Mouse (Mus musculus): ENCODE results near the gene Klhdc7b. TPM values are rescaled to one million over a fixed set of nuclear protein-coding genes. Genes with fewer than 3 reads are reported as not detected.

The Klhdc7b gene
- polyA plus RNA-seq (2014; fragmentation: Illumina TruSeq; extraction: RNeasy Lipid Tissue Mini Kit (QIAGEN cat#74804)): not detected

DNA sequence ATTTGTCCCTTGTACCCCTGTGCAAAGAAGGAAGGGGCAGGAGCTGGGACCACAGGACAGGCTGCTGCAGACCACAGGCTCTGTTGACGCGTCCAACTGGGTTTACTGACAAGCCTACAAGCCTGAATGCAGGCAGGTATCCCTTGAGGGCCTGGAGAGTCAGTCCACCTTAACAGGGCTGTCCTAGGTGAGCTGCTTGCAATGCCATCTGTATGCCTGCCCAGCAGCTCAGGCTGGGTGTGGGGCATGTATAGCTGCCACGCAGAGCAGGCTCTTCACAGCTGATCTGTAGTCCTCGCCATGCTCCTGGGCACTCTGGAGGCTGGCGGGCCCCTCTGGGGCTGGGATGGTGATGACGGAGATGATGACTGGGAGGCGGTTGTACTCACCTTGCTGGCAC lies at the start of gene Klhdc7b:
Gene Klhdc7b, plus strand, starts transcription at position 301 of the 400 bp plus-strand sequence.

GRCm38 (mm10) chr15:89355241-89356187 lies 29.2 kb upstream of the Klhdc7b start, which contains the start of the genes Lmf2 and Ncaph2:
Gene Lmf2 (minus strand): TSS chr15:89355659.
Gene Ncaph2 (plus strand): TSS chr15:89355719.

GRCm38 (mm10) chr15:89373762-89374248 lies 10.9 kb upstream of the Klhdc7b start, which contains the start of gene Sco2:
Gene Sco2 (minus strand): TSS chr15:89373846.

DNA sequence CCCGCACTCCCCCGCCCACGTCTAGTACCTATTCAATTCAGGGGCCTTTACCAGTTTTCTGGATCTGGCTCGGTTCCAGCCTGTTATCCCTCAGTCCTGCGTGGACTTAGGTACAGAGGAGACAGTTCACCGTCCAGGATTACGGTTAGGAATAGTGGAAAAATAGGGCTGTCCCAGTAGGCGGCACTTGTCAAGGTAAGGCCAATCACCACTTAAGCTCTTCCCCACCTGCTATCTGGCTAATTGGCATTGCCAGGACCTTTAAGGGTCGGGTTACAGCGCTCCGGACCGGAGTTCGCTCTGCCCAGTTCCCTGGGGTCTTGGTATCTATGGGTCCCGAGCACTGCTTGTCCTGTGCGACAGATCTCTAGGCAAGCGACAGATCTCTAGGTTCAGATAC lies 7.8 kb upstream of the Klhdc7b start, which contains the start of gene Tymp:
Gene Tymp, minus strand, starts transcription at position 83 of the 400 bp plus-strand sequence.

GRCm38 (mm10) chr15:89378831-89379401 lies 5.8 kb upstream of the Klhdc7b start, which contains the start of gene Odf3b:
Gene Odf3b (minus strand): TSS chr15:89379282.

GRCm38 (mm10) chr15:89410118-89410517 lies 25.4 kb downstream of the Klhdc7b start, which contains the start of gene Syce3:
Gene Syce3 (minus strand): TSS chr15:89410503.

GRCm38 (mm10) chr15:89425711-89426121 lies 41.0 kb downstream of the Klhdc7b start, which contains the start of gene Cpt1b:
Gene Cpt1b (minus strand): TSS chr15:89425863.

DNA sequence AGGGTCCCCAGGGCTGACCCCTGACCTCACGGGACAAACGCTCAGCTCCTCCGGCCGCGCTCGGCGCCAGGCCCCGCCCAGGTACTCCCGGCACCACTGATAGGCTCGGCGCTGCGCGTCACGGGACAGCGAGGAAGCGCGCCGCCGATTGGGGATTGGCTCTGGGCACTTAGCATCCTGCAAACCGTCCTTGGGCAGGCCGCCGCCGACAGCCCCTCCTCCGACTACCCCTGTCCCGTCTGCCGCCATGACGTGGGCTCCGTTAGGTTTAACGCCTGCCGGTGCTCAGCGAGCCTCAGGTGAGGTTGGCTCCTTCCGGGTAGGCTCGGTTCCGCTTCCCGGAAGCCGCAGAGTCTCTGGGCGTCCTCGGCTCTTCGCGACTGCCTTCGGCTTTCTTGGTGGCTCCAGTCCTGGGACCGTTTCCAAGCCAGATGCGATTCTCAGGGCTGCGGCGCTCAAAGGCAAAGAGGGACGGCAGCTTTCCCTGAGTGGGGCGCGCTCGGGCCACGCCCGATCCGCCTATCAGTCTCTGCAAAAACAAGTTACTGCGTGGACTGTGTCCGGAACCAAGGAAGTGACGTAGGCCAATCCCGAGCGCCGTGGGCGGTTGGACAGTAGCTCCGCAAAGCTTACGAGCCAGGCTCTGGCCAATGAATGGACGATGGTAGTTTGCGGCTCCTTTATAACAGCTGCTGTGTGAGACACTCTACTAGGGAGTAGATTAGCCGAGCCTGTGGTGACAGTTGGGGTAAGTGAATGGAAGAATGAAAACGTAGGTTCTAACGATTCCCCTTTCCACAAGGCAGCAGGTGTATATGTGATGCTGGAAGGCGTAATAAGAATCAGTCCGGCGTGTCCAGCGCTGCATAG lies 44.9 kb downstream of the Klhdc7b start, which contains the start of the genes C730034F03Rik, Gm44502 and Chkb:
Gene C730034F03Rik, plus strand, starts transcription at position 238 of the 870 bp plus-strand sequence.
Gene Gm44502, minus strand, starts transcription at position 345 of the 870 bp plus-strand sequence.
Gene Chkb, minus strand, starts transcription at position 557 of the 870 bp plus-strand sequence.

Other genes starting within 250 kb of the Klhdc7b start
- gene Mapk12, start 244.2 kb upstream of the Klhdc7b start, polyA plus RNA-seq (2014; fragmentation: Illumina TruSeq; extraction: RNeasy Lipid Tissue Mini Kit (QIAGEN cat#74804)): not detected
- not detected for gene Mapk11, start 235.3 kb upstream of the Klhdc7b start, polyA plus RNA-seq (2014; fragmentation: Illumina TruSeq; extraction: RNeasy Lipid Tissue Mini Kit (QIAGEN cat#74804))
- gene Plxnb2, start 204.1 kb upstream of the Klhdc7b start, polyA plus RNA-seq (2014; fragmentation: Illumina TruSeq; extraction: RNeasy Lipid Tissue Mini Kit (QIAGEN cat#74804)): 6.7 TPM
- gene Dennd6b, start 188.4 kb upstream of the Klhdc7b start, polyA plus RNA-seq (2014; fragmentation: Illumina TruSeq; extraction: RNeasy Lipid Tissue Mini Kit (QIAGEN cat#74804)): 0.17 TPM
- 5.9 TPM for gene Ppp6r2, start 173.4 kb upstream of the Klhdc7b start, polyA plus RNA-seq (2014; fragmentation: Illumina TruSeq; extraction: RNeasy Lipid Tissue Mini Kit (QIAGEN cat#74804))
- 1.5 TPM for gene Sbf1, start 69.6 kb upstream of the Klhdc7b start, polyA plus RNA-seq (2014; fragmentation: Illumina TruSeq; extraction: RNeasy Lipid Tissue Mini Kit (QIAGEN cat#74804))
- not detected for gene Adm2, start 62.2 kb upstream of the Klhdc7b start, polyA plus RNA-seq (2014; fragmentation: Illumina TruSeq; extraction: RNeasy Lipid Tissue Mini Kit (QIAGEN cat#74804))
- gene Miox, start 50.5 kb upstream of the Klhdc7b start, polyA plus RNA-seq (2014; fragmentation: Illumina TruSeq; extraction: RNeasy Lipid Tissue Mini Kit (QIAGEN cat#74804)): not detected
- 0.86 TPM for gene Lmf2, start 29.3 kb upstream of the Klhdc7b start, polyA plus RNA-seq (2014; fragmentation: Illumina TruSeq; extraction: RNeasy Lipid Tissue Mini Kit (QIAGEN cat#74804))
- 12.9 TPM for gene Ncaph2, start 29.2 kb upstream of the Klhdc7b start, polyA plus RNA-seq (2014; fragmentation: Illumina TruSeq; extraction: RNeasy Lipid Tissue Mini Kit (QIAGEN cat#74804))
- gene Sco2, start 11.1 kb upstream of the Klhdc7b start, polyA plus RNA-seq (2014; fragmentation: Illumina TruSeq; extraction: RNeasy Lipid Tissue Mini Kit (QIAGEN cat#74804)): not detected
- gene Tymp, start 7.9 kb upstream of the Klhdc7b start, polyA plus RNA-seq (2014; fragmentation: Illumina TruSeq; extraction: RNeasy Lipid Tissue Mini Kit (QIAGEN cat#74804)): not detected
- not detected for gene Odf3b, start 5.6 kb upstream of the Klhdc7b start, polyA plus RNA-seq (2014; fragmentation: Illumina TruSeq; extraction: RNeasy Lipid Tissue Mini Kit (QIAGEN cat#74804))
- not detected for gene Syce3, start 25.6 kb downstream of the Klhdc7b start, polyA plus RNA-seq (2014; fragmentation: Illumina TruSeq; extraction: RNeasy Lipid Tissue Mini Kit (QIAGEN cat#74804))
- not detected for gene Cpt1b, start 40.9 kb downstream of the Klhdc7b start, polyA plus RNA-seq (2014; fragmentation: Illumina TruSeq; extraction: RNeasy Lipid Tissue Mini Kit (QIAGEN cat#74804))
- gene C730034F03Rik, start 44.7 kb downstream of the Klhdc7b start, polyA plus RNA-seq (2014; fragmentation: Illumina TruSeq; extraction: RNeasy Lipid Tissue Mini Kit (QIAGEN cat#74804)): 0.48 TPM
- not detected for gene Gm44502, start 44.8 kb downstream of the Klhdc7b start, polyA plus RNA-seq (2014; fragmentation: Illumina TruSeq; extraction: RNeasy Lipid Tissue Mini Kit (QIAGEN cat#74804))
- gene Chkb, start 45.0 kb downstream of the Klhdc7b start, polyA plus RNA-seq (2014; fragmentation: Illumina TruSeq; extraction: RNeasy Lipid Tissue Mini Kit (QIAGEN cat#74804)): 19.3 TPM
- gene Mapk8ip2, start 69.0 kb downstream of the Klhdc7b start, polyA plus RNA-seq (2014; fragmentation: Illumina TruSeq; extraction: RNeasy Lipid Tissue Mini Kit (QIAGEN cat#74804)): 0.20 TPM
- gene Arsa, start 92.5 kb downstream of the Klhdc7b start, polyA plus RNA-seq (2014; fragmentation: Illumina TruSeq; extraction: RNeasy Lipid Tissue Mini Kit (QIAGEN cat#74804)): 1.9 TPM
- 1.00 TPM for gene Shank3, start 114.7 kb downstream of the Klhdc7b start, polyA plus RNA-seq (2014; fragmentation: Illumina TruSeq; extraction: RNeasy Lipid Tissue Mini Kit (QIAGEN cat#74804))
- not detected for gene Acr, start 183.4 kb downstream of the Klhdc7b start, polyA plus RNA-seq (2014; fragmentation: Illumina TruSeq; extraction: RNeasy Lipid Tissue Mini Kit (QIAGEN cat#74804))
- 11.1 TPM for gene Rabl2, start 207.0 kb downstream of the Klhdc7b start, polyA plus RNA-seq (2014; fragmentation: Illumina TruSeq; extraction: RNeasy Lipid Tissue Mini Kit (QIAGEN cat#74804))

Measured in ovary, adult 10 weeks (tissue).